Mouse (Mus musculus): ENCODE results near the gene Slc39a8. TPM values are rescaled to one million over a fixed set of nuclear protein-coding genes. Genes with fewer than 3 reads are reported as not detected.

The Slc39a8 gene
- polyA plus RNA-seq, 1 experiment from 2014 or later = 17.8 TPM

- H3K4me1 ChIP-seq (ENCODE audit: control insufficient read depth in 2 of 2, insufficient read depth in 2 of 2, low read length in 2 of 2) = peaks cover 7% of the 10 kb centered on the region in 2 experiments
- H3K36me3 ChIP-seq (ENCODE audit: control insufficient read depth, insufficient read depth, low read length) = no peaks in the 10 kb centered on the region
- WGBS = 70% methylated on average over 7 of the region's 7 CpGs
- no peak overlapping the region for H3K4me2 ChIP-seq (ENCODE audit: low read length)
- no peaks in the 10 kb centered on the region for H3K9me3 ChIP-seq (ENCODE audit: control insufficient read depth, low read length)
- ATAC-seq (ENCODE audit: insufficient number of reproducible peaks, insufficient read depth, low FRiP score, low read depth) = no peak
- H3K4me3 ChIP-seq (ENCODE audit: control insufficient read depth in 1 of 2, insufficient read depth in 1 of 2, low read depth in 1 of 2, low read length in 2 of 2) = no peak overlapping the region
- no peak overlapping the region for H3K9ac ChIP-seq (ENCODE audit: low read length)
- H3K27me3 ChIP-seq (ENCODE audit: control insufficient read depth, insufficient read depth, low read length) = no peaks in the 10 kb centered on the region
- no peak overlapping the region for H3K27ac ChIP-seq (replicated peaks in 1 of 2; ENCODE audit: control insufficient read depth in 1 of 2, insufficient read depth in 1 of 2, low read depth in 2 of 2, low read length in 2 of 2)
Observed at GRCm38 (mm10) chr3:135845860-135846259, 20.8 kb downstream of the Slc39a8 start.

DNA sequence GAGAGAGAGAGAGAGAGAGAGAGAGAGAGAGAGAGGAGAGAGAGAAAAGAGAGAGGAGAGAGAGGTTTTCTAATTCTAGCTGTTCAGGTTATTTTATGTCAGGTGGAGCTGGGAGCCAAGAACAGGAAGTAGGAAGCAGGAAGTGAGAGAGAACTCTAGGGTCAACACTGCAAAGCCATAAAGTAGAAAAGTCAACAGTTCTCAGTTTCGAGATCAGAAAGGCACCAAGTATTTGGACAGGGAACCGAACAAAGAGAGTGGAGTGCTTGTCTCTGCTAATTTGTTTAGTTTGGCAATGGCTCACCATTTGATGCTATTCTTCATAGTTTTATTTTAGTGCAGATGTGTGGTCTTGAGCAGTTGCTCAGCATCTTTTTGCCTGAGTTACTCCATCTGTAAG lies 26.5 kb downstream of the Slc39a8 start:
- peaks cover 5 to 12% of the 10 kb centered on the region in 2 experiments; a peak in 2 of 4 replicates for H3K4me1 ChIP-seq (ENCODE audit: control insufficient read depth in 2 of 2, insufficient read depth in 2 of 2, low read length in 2 of 2)
- no peak overlapping the region for H3K4me3 ChIP-seq (ENCODE audit: control insufficient read depth in 1 of 2, insufficient read depth in 1 of 2, low read depth in 1 of 2, low read length in 2 of 2)
- no peaks in the 10 kb centered on the region for H3K36me3 ChIP-seq (ENCODE audit: control insufficient read depth, insufficient read depth, low read length)
- WGBS = 70% methylated on average over 2 of the region's 2 CpGs
- no peaks in the 10 kb centered on the region for H3K27me3 ChIP-seq (ENCODE audit: control insufficient read depth, insufficient read depth, low read length)
- no peak overlapping the region for H3K27ac ChIP-seq (replicated peaks in 1 of 2; ENCODE audit: control insufficient read depth in 1 of 2, insufficient read depth in 1 of 2, low read depth in 2 of 2, low read length in 2 of 2)
- H3K4me2 ChIP-seq (ENCODE audit: low read length) = no peak overlapping the region
- no peak for ATAC-seq (ENCODE audit: insufficient number of reproducible peaks, insufficient read depth, low FRiP score, low read depth)
- no peaks in the 10 kb centered on the region for H3K9me3 ChIP-seq (ENCODE audit: control insufficient read depth, low read length)
- H3K9ac ChIP-seq (ENCODE audit: low read length) = no peak overlapping the region

GRCm38 (mm10) chr3:135853604-135854297 lies 28.7 kb downstream of the Slc39a8 start:
- no peak overlapping the region for H3K27ac ChIP-seq (replicated peaks in 1 of 2; ENCODE audit: control insufficient read depth in 1 of 2, insufficient read depth in 1 of 2, low read depth in 2 of 2, low read length in 2 of 2)
- no peak for ATAC-seq (ENCODE audit: insufficient number of reproducible peaks, insufficient read depth, low FRiP score, low read depth)
- no peak overlapping the region for H3K9ac ChIP-seq (ENCODE audit: low read length)
- peaks cover 5 to 12% of the 10 kb centered on the region in 2 experiments; a peak in 2 of 4 replicates for H3K4me1 ChIP-seq (ENCODE audit: control insufficient read depth in 2 of 2, insufficient read depth in 2 of 2, low read length in 2 of 2)
- no peak overlapping the region for H3K4me2 ChIP-seq (ENCODE audit: low read length)
- no peak overlapping the region for H3K4me3 ChIP-seq (ENCODE audit: control insufficient read depth in 1 of 2, insufficient read depth in 1 of 2, low read depth in 1 of 2, low read length in 2 of 2)
- H3K9me3 ChIP-seq (ENCODE audit: control insufficient read depth, low read length) = no peaks in the 10 kb centered on the region
- no peaks in the 10 kb centered on the region for H3K27me3 ChIP-seq (ENCODE audit: control insufficient read depth, insufficient read depth, low read length)
- 85% methylated on average over 10 of the region's 10 CpGs for WGBS
- H3K36me3 ChIP-seq (ENCODE audit: control insufficient read depth, insufficient read depth, low read length) = no peaks in the 10 kb centered on the region

- H3K27ac ChIP-seq (replicated peaks in 1 of 2; ENCODE audit: control insufficient read depth in 1 of 2, insufficient read depth in 1 of 2, low read depth in 2 of 2, low read length in 2 of 2) = no peak overlapping the region
- no peak overlapping the region for H3K4me3 ChIP-seq (ENCODE audit: control insufficient read depth in 1 of 2, insufficient read depth in 1 of 2, low read depth in 1 of 2, low read length in 2 of 2)
- no peaks in the 10 kb centered on the region for H3K9me3 ChIP-seq (ENCODE audit: control insufficient read depth, low read length)
- H3K4me2 ChIP-seq (ENCODE audit: low read length) = no peak overlapping the region
- 75% methylated on average over 14 of the region's 14 CpGs for WGBS
- no peak overlapping the region for H3K9ac ChIP-seq (ENCODE audit: low read length)
- ATAC-seq (ENCODE audit: insufficient number of reproducible peaks, insufficient read depth, low FRiP score, low read depth) = no peak
- H3K36me3 ChIP-seq (ENCODE audit: control insufficient read depth, insufficient read depth, low read length) = no peaks in the 10 kb centered on the region
- H3K27me3 ChIP-seq (ENCODE audit: control insufficient read depth, insufficient read depth, low read length) = no peaks in the 10 kb centered on the region
- H3K4me1 ChIP-seq (ENCODE audit: control insufficient read depth in 2 of 2, insufficient read depth in 2 of 2, low read length in 2 of 2) = peaks cover 5 to 12% of the 10 kb centered on the region in 2 experiments; a peak in 2 of 4 replicates
Observed at GRCm38 (mm10) chr3:135854298-135854984, 29.4 kb downstream of the Slc39a8 start.

DNA sequence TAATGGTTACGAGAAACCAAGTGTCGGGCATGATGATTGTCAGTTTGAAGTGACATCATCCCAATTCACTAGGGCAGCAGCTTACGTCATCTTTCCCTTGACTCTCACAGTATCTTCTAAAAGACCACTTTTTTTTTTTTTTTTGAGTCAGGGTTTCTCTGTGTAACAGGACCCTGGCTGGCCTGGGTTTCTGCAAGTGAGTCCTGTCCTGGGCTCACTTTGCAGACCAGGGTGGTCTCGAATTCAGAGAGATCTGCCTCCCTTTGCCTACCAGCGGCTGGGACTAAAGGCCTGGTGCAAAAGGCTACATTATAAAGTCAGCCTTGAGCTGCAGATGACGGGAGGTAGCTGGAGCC lies 29.9 kb downstream of the Slc39a8 start:
- H3K27ac ChIP-seq (replicated peaks in 1 of 2; ENCODE audit: control insufficient read depth in 1 of 2, insufficient read depth in 1 of 2, low read depth in 2 of 2, low read length in 2 of 2) = no peak overlapping the region
- 53% methylated on average over 6 of the region's 6 CpGs for WGBS
- ATAC-seq (ENCODE audit: insufficient number of reproducible peaks, insufficient read depth, low FRiP score, low read depth) = no peak

DNA sequence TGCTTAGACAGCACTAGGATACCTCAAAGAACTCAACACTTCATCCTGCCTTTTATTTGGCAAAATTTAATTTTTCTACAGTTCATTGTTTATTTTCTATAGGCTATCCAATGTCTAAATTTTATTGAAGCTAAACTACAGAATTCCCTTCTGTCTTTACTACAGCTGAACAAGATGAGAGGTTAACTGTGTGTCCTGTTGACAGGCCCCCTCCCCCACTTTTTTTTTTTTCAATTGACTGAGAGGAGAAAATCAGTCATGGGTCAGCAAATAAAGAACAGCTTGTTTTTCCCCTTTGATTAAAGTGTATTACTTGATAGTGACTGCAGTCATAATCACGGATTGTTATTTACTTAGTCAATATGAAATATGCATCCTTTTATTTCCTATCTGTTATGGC lies 31.2 kb downstream of the Slc39a8 start:
- ATAC-seq (ENCODE audit: insufficient number of reproducible peaks, insufficient read depth, low FRiP score, low read depth) = no peak
- WGBS = 70% methylated on average over 1 of the region's 1 CpGs

More for the DNA sequence above, 29.9 kb downstream of the Slc39a8 start:
- Histone ChIP-seq H3K4me2 (ENCODE audit: low read length) (no peak overlapping the region), H3K36me3 (ENCODE audit: control insufficient read depth, insufficient read depth, low read length) (no peaks in the 10 kb centered on the region), H3K27me3 (ENCODE audit: control insufficient read depth, insufficient read depth, low read length) (no peaks in the 10 kb centered on the region), H3K9ac (ENCODE audit: low read length) (no peak overlapping the region), H3K9me3 (ENCODE audit: control insufficient read depth, low read length) (no peaks in the 10 kb centered on the region), H3K4me1 (ENCODE audit: control insufficient read depth in 2 of 2, insufficient read depth in 2 of 2, low read length in 2 of 2) (peaks cover 5 to 12% of the 10 kb centered on the region in 2 experiments; a peak in 2 of 4 replicates), H3K4me3 (ENCODE audit: control insufficient read depth in 1 of 2, insufficient read depth in 1 of 2, low read depth in 1 of 2, low read length in 2 of 2) (no peak overlapping the region)

GRCm38 (mm10) chr3:135857134-135857533 lies 32.1 kb downstream of the Slc39a8 start:
- no peak for ATAC-seq (ENCODE audit: insufficient number of reproducible peaks, insufficient read depth, low FRiP score, low read depth)
- H3K9ac ChIP-seq (ENCODE audit: low read length) = no peak overlapping the region
- no peak overlapping the region for H3K27ac ChIP-seq (replicated peaks in 1 of 2; ENCODE audit: control insufficient read depth in 1 of 2, insufficient read depth in 1 of 2, low read depth in 2 of 2, low read length in 2 of 2)
- peaks cover 5 to 12% of the 10 kb centered on the region in 2 experiments; a peak in 2 of 4 replicates for H3K4me1 ChIP-seq (ENCODE audit: control insufficient read depth in 2 of 2, insufficient read depth in 2 of 2, low read length in 2 of 2)
- H3K4me2 ChIP-seq (ENCODE audit: low read length) = no peak overlapping the region
- no peak overlapping the region for H3K4me3 ChIP-seq (ENCODE audit: control insufficient read depth in 1 of 2, insufficient read depth in 1 of 2, low read depth in 1 of 2, low read length in 2 of 2)
- H3K9me3 ChIP-seq (ENCODE audit: control insufficient read depth, low read length) = no peaks in the 10 kb centered on the region
- H3K27me3 ChIP-seq (ENCODE audit: control insufficient read depth, insufficient read depth, low read length) = no peaks in the 10 kb centered on the region
- H3K36me3 ChIP-seq (ENCODE audit: control insufficient read depth, insufficient read depth, low read length) = no peaks in the 10 kb centered on the region
- WGBS = 86% methylated on average over 5 of the region's 5 CpGs

More for the DNA sequence above, 31.2 kb downstream of the Slc39a8 start:
- H3K27ac ChIP-seq (replicated peaks in 1 of 2; ENCODE audit: control insufficient read depth in 1 of 2, insufficient read depth in 1 of 2, low read depth in 2 of 2, low read length in 2 of 2) = no peak overlapping the region
- no peaks in the 10 kb centered on the region for H3K27me3 ChIP-seq (ENCODE audit: control insufficient read depth, insufficient read depth, low read length)
- H3K4me3 ChIP-seq (ENCODE audit: control insufficient read depth in 1 of 2, insufficient read depth in 1 of 2, low read depth in 1 of 2, low read length in 2 of 2) = no peak overlapping the region
- H3K4me1 ChIP-seq (ENCODE audit: control insufficient read depth in 2 of 2, insufficient read depth in 2 of 2, low read length in 2 of 2) = peaks cover 5 to 12% of the 10 kb centered on the region in 2 experiments; a peak in 2 of 4 replicates
- no peak overlapping the region for H3K9ac ChIP-seq (ENCODE audit: low read length)
- H3K9me3 ChIP-seq (ENCODE audit: control insufficient read depth, low read length) = no peaks in the 10 kb centered on the region
- H3K36me3 ChIP-seq (ENCODE audit: control insufficient read depth, insufficient read depth, low read length) = no peaks in the 10 kb centered on the region
- H3K4me2 ChIP-seq (ENCODE audit: low read length) = no peak overlapping the region
